Mouse (Mus musculus) adrenal gland, adult (tissue): ENCODE measurements around the gene Gm20816.
"Not testable (repeated sequence)": the region's sequence is repeated elsewhere in the genome, so short reads cannot be mapped to it uniquely, and the experiment has no call there.

Experiments
- DNase-seq, 2 experiments: peaks; one replicate each; pipeline ENCODE4 v3.0.0; 2022 to 2023; ENCODE audit warnings: low spot score in 1 of 2; ENCODE audit not compliant: inconsistent age in 2 of 2

Gm20816 gene

GRCm38 (mm10) chrY:68537655-68538054, at the start of gene Gm20816:
Gene Gm20816 (plus strand): TSS chrY:68537955.
- not testable (repeated sequence) for DNase-seq
